Mouse (Mus musculus) small intestine, adult 2 months (tissue): ENCODE measurements at regions not wholly inside any gene's neighbourhood (a gene's known extent, or its start where the extent isn't known, plus 50 kb on each side); places are given as distances from the start of the nearest gene placed in this dataset.

ENCODE experiments used
- H3K27ac ChIP-seq: fragments of 200-500 bp; 2 replicates; pipeline ENCODE4 v1.5.1; 2012; ENCODE audit warnings: low read depth, low read length, control low read depth, inconsistent platforms; ENCODE audit not compliant: insufficient read depth
- H3K27me3 ChIP-seq: fragments of 200-500 bp; 2 replicates; pipeline ENCODE4 v1.6.1; 2012; ENCODE audit warnings: mild to moderate bottlenecking, moderate library complexity, low read length, inconsistent platforms; ENCODE audit not compliant: control insufficient read depth, insufficient read depth
- H3K36me3 ChIP-seq: fragments of 200-500 bp; 2 replicates; pipeline ENCODE4 v1.6.1; 2012; ENCODE audit warnings: mild to moderate bottlenecking, low read length, control low read depth, inconsistent platforms; ENCODE audit not compliant: control insufficient read depth, insufficient read depth
- H3K4me1 ChIP-seq: fragments of 200-500 bp; 2 replicates; pipeline ENCODE4 v1.6.1; 2012; ENCODE audit warnings: low read length, inconsistent platforms, mixed read lengths; ENCODE audit not compliant: control insufficient read depth, insufficient read depth, insufficient read length
- H3K4me3 ChIP-seq: fragments of 200-500 bp; 2 replicates; pipeline ENCODE4 v1.5.1; 2012; ENCODE audit warnings: low read depth, mild to moderate bottlenecking, control low read depth, inconsistent platforms, low read length, moderate library complexity
- CTCF ChIP-seq: fragments of 200-500 bp; IDR thresholded peaks from 2 replicates; pipeline ENCODE4 v1.5.1; 2012; ENCODE audit warnings: low read depth, mild to moderate bottlenecking, control low read depth, inconsistent platforms, low read length, moderate library complexity, mixed read lengths; ENCODE audit not compliant: insufficient replicate concordance, insufficient read length; ENCODE audit errors: extremely low read depth
- POLR2A ChIP-seq: fragments of 200-500 bp; IDR thresholded peaks from 2 replicates; pipeline ENCODE4 v1.6.1; 2012; ENCODE audit warnings: low read depth, mild to moderate bottlenecking, control low read depth, inconsistent platforms, low read length, moderate library complexity
- WGBS: fragments of 180-500 bp; shearing (Covaris S2); methylation state at CpG from one replicate; pipeline ENCODE4 v1.1.7; 2018; 5-methylcytosine and 5-hydroxymethylcytosine counted together

DNA sequence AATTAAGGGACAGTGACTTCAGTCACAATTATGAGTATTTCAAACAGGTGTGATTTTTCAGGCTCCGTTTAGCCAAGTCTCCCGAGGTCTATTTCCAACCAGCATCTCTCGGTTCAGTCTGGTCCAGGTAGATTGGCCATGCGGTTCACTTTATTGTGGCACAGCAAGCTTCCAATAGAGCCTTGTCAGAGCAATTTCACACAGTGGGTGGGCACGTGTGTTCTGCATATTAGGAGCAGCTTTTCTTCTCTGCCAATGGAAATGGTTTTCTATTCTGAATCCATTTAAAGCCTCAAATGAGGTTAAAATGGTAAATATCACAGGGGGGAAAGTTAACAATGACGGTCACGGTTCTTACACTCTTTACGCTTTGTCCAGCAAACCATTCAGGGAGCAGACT is 138.3 kb downstream of the Nsun3 start:
- Histone ChIP-seq H3K27ac (no peak overlapping the region), H3K36me3 (no peaks in the 10 kb centered on the region), H3K4me3 (no peak overlapping the region), H3K27me3 (no peaks in the 10 kb centered on the region), H3K4me1 (no peaks in the 10 kb centered on the region)
- TF ChIP-seq POLR2A (no peak), CTCF (no peak)
- 78% methylated on average over 8 of the region's 8 CpGs for WGBS

DNA sequence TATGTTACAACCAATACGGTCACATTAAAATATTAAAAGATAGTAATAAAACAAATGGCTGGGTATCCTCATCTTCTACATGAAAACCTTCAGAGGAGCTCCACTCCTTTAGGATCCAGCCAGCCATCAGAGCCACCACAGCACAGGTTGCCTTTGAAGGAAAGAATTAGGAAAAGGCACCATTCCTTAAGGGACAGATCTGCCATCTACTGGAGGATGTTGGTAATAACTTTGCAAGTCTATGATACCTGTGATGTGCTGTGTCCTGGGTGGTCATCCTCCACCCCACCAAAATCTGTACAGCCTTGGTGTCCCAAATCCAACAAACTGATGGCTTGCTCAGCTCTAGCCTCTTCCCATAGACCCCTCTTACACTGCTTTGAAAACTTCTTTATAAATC is 140.5 kb downstream of the Nsun3 start:
- no peak overlapping the region for H3K27ac ChIP-seq
- no peak overlapping the region for H3K4me3 ChIP-seq
- TF ChIP-seq CTCF (peak; percentile 13; the same call in 1 of the 2 replicates), POLR2A (no peak)
- no peaks in the 10 kb centered on the region for H3K4me1 ChIP-seq
- WGBS: 62% methylated on average over 1 of the region's 1 CpGs
- no peaks in the 10 kb centered on the region for H3K36me3 ChIP-seq
- H3K27me3 ChIP-seq: no peaks in the 10 kb centered on the region

DNA sequence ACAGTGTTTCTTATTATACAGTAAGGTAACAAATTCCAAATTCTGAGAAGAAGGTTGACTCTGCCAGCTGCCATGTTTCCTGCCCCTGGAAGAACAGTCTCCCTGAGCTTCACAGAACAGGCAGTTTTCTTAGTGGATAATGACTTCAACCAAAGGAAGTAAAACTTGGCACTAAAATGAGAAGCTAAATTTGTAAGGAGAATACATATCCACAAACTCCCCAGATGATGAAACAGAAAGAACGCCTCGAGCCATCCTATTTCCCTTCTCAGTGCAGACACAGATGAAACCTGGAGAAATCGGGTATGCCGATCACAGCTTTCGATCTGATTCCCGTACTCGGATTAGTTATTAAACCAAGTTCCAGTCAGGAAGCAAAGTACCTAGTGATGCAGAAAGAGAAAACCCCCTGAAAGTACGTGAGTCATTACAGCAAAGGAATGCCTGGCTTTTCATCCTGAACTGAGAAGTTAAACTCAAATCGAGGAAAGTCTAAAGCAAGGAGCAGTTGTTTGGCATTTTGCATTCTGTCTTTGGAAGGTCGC is 143.7 kb downstream of the Nsun3 start:
- no peak overlapping the region for H3K4me3 ChIP-seq
- H3K27ac ChIP-seq: no peak overlapping the region
- no peaks in the 10 kb centered on the region for H3K4me1 ChIP-seq
- 82% methylated on average over 10 of the region's 10 CpGs for WGBS
- no peaks in the 10 kb centered on the region for H3K27me3 ChIP-seq
- TF ChIP-seq POLR2A: no peak
- TF ChIP-seq CTCF: no peak
- H3K36me3 ChIP-seq: no peaks in the 10 kb centered on the region

DNA sequence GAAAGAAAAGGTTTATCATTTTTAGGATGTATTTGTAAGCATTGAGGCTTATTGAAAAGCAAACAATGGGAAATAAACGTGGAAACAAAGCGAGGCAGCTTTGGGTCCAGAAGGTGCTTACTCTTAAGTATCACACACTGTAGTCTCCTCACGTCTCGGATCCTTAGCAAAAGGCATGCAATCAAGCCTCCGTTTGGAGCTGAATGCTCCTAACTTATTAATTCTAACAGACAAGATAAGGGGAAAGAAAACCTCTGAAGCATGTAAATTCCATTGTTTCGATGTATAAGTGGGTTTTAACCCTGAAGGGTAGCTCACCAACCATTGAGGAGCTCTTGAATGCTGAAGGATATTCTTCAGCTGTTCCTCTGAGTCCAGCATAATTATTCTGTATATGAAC is 162.7 kb downstream of the Nsun3 start:
- Histone ChIP-seq H3K4me3 (no peak overlapping the region), H3K27me3 (no peaks in the 10 kb centered on the region), H3K36me3 (no peaks in the 10 kb centered on the region), H3K27ac (no peak overlapping the region), H3K4me1 (no peaks in the 10 kb centered on the region)
- TF ChIP-seq POLR2A (no peak), CTCF (no peak)
- 73% methylated on average over 6 of the region's 6 CpGs for WGBS

DNA sequence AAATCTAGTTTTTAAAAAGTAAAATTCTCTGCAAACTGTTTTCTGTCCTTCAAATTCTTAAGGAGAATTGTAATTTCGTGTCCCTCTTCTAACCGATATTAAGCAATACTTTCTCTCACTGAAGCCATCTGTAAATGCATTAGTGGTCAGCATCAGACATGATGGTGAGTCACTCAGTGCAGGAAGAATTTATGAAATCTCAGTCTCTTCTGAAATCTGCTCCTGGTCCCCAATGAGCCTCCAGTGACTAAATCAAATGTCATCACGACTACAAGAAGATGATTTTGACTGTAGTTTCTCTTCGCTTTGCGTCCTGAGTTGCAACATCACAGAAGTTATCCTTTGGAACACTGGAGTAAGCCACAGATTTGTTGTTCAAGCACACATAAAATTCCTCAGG is 175.7 kb downstream of the Nsun3 start:
- no peaks in the 10 kb centered on the region for H3K36me3 ChIP-seq
- no peak overlapping the region for H3K27ac ChIP-seq
- TF ChIP-seq POLR2A (no peak), CTCF (no peak)
- WGBS: 82% methylated on average over 5 of the region's 5 CpGs
- no peaks in the 10 kb centered on the region for H3K4me1 ChIP-seq
- H3K4me3 ChIP-seq: no peak overlapping the region
- H3K27me3 ChIP-seq: no peaks in the 10 kb centered on the region

DNA sequence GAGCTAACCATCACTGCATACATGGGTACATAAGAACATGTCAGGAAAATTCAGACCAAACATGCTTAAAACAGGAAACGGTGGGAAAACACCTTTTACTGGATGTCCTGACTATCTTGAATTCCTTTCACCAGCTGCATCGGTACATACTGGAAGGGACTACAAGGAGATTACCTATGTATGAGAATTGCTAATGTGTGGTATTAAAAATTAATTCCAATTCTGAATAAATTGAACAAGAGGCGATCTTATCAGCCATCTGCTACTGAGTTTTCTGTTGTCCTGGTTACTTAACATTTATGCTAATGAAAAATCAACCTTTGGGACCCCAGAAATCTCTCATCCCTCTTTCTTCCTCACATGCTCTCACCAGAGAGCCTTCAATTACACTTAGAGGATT is 178.0 kb downstream of the Nsun3 start:
- H3K4me3 ChIP-seq: no peak overlapping the region
- no peak overlapping the region for H3K27ac ChIP-seq
- WGBS: 83% methylated on average over 3 of the region's 3 CpGs
- no peak for TF ChIP-seq POLR2A
- TF ChIP-seq CTCF: no peak
- no peaks in the 10 kb centered on the region for H3K4me1 ChIP-seq
- H3K36me3 ChIP-seq: no peaks in the 10 kb centered on the region
- no peaks in the 10 kb centered on the region for H3K27me3 ChIP-seq

DNA sequence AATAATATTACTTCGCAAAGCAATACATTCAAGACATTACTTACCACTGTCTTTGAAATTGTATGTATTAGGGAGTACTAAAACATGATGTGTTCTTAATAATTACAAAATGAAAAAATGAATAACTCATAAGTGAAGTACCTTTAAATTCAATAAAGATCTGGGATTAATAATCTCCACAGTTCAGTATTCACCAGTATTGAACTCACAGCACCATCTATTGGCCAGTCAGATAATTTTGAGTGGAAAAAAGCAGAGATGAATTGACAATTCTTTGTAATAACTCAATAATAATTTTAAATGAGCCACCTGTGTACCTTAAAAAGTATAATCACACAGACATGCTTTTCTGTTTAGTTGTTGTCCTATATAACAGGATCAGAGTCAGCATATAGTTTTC is 180.7 kb downstream of the Nsun3 start:
- TF ChIP-seq CTCF (no peak), POLR2A (no peak)
- H3K4me1 ChIP-seq: no peaks in the 10 kb centered on the region
- no peak overlapping the region for H3K27ac ChIP-seq
- H3K36me3 ChIP-seq: no peaks in the 10 kb centered on the region
- 96% methylated on average over 1 of the region's 1 CpGs for WGBS
- no peaks in the 10 kb centered on the region for H3K27me3 ChIP-seq
- no peak overlapping the region for H3K4me3 ChIP-seq

DNA sequence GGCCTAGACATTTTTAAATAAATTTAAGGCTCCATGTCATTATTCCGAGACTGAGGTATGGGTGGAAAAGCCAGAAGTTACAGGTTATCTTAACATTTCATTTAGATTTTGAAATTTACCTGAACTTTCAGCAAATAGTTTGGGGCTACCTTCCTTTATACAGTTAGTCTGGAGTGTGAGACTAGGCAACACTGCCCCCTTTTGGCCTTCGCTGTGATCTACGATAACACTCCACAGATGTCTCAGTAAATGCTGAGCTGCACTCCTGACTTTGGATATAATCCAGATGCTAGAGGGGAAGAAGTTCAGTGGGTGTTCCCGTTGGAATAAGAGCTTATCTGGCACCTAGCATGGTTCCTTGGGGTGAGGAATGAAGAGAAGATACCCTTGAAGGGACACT is 224.6 kb downstream of the Nsun3 start:
- Histone ChIP-seq H3K36me3 (no peaks in the 10 kb centered on the region), H3K4me1 (no peaks in the 10 kb centered on the region), H3K27ac (no peak overlapping the region), H3K27me3 (no peaks in the 10 kb centered on the region), H3K4me3 (no peak overlapping the region)
- WGBS: 46% methylated on average over 4 of the region's 4 CpGs
- TF ChIP-seq POLR2A: no peak
- no peak for TF ChIP-seq CTCF
